Mouse (Mus musculus): ENCODE results near the gene Cdh23. TPM values are rescaled to one million over a fixed set of nuclear protein-coding genes. Genes with fewer than 3 reads are reported as not detected.

Gene Cdh23
- polyA plus RNA-seq, 1 experiment from 2014 or later: 0.72 TPM

DNA sequence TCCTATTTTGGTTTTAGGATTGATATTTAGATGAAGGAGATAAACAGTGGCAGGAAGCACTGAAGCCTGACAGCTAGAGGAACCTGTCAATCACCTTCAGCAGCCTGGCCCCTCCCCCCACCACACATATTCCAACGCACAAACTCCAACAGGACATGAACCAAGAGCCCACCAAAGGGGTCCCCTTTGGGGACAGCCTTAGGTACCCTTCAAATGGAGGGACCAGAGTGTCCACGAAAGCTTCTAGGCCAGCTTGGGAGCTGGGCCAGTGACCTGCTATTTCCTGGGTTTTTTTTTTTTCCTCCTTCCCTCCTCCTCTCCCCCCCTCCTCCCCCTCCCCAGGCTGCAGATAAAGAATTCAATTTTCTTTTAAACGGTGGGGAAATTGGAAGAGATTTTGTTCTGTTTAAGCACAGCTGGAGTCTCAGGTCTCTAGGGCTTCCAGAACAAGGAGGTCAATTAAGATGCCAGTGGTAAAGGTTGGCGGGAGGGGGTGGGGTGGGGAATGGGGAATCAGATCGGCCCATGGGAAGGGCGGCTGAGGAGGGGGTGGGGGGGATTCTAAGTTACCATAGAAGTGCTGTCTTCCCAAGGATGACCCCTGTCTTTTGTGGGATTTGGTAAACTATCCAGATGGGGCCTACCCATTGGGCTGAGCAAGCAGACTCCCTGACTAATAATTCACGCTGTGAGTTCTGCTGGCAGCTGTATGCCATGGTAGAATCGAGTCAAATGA is 239.5 kb downstream of the Cdh23 start:
- no peak overlapping the region for H3K27ac ChIP-seq
- 9% methylated on average over 8 of the region's 8 CpGs for WGBS
- H3K9me3 ChIP-seq: no peaks in the 10 kb centered on the region
- H3K36me3 ChIP-seq: no peaks in the 10 kb centered on the region
- no peak overlapping the region for H3K4me2 ChIP-seq
- 0 out of 2 replicates have a peak, but pooled peaks cover 10% of the 10 kb centered on the region for H3K4me1 ChIP-seq
- ATAC-seq (ENCODE audit: insufficient number of reproducible peaks, insufficient read depth, low FRiP score, low TSS enrichment, low read depth): no peak
- H3K9ac ChIP-seq: no peak overlapping the region
- H3K4me3 ChIP-seq: no peak overlapping the region
- H3K27me3 ChIP-seq: 0 out of 2 replicates have a peak, but pooled peaks cover 3% of the 10 kb centered on the region

DNA sequence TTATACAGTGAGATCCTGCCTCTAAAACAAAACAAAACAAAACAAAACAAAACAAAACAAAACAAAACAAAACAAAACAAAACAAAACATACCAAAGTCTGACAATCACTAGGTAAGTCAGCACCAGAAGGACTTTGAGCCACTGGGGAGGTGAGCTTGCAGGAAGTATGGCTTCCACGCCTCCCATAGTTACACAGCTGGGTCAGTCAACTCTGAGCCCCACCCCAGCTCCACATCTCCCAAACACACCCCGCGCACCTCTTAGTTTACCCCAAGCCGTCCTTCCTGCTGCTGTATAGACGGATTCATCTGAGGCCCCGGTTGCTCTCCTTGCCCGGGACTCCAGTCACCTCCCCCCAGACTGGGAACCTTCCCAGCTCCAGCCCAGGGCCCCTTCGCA is 241.1 kb downstream of the Cdh23 start:
- H3K4me1 ChIP-seq: 0 out of 2 replicates have a peak, but pooled peaks cover 10% of the 10 kb centered on the region
- H3K27me3 ChIP-seq: no peaks in the 10 kb centered on the region
- WGBS: 82% methylated on average over 8 of the region's 8 CpGs
- H3K4me3 ChIP-seq: no peak overlapping the region
- no peaks in the 10 kb centered on the region for H3K36me3 ChIP-seq
- no peak for ATAC-seq (ENCODE audit: insufficient number of reproducible peaks, insufficient read depth, low FRiP score, low TSS enrichment, low read depth)
- no peak overlapping the region for H3K4me2 ChIP-seq
- H3K9ac ChIP-seq: no peak overlapping the region
- H3K27ac ChIP-seq: no peak overlapping the region
- H3K9me3 ChIP-seq: no peaks in the 10 kb centered on the region

DNA sequence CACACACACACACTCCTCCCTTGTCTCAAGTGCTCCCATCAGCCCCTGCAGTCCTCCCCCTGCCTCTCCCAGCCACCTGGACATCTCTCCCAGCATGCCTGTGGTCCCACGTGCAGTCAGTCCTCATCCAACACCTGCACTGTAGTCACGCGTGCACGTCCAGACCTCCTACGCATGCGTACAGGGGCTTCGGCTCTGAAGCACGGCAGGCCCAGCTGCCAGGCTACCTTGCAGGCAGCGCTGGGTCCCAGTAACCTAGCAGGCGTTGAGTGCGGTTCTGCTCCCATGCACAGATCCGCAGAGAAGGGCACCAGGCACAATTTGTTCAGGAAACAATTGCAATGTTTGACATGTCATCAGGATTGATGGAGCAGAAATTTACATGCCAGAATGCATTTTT is 249.1 kb downstream of the Cdh23 start:
- H3K9me3 ChIP-seq: peaks cover 2% of the 10 kb centered on the region; the same call in 1 of the 2 replicates
- no peak overlapping the region for H3K4me3 ChIP-seq
- H3K27ac ChIP-seq: no peak overlapping the region
- WGBS: 88% methylated on average over 12 of the region's 12 CpGs
- no peaks in the 10 kb centered on the region for H3K36me3 ChIP-seq
- no peak for ATAC-seq (ENCODE audit: insufficient number of reproducible peaks, insufficient read depth, low FRiP score, low TSS enrichment, low read depth)
- no peak overlapping the region for H3K4me2 ChIP-seq
- H3K27me3 ChIP-seq: no peaks in the 10 kb centered on the region
- no peaks in the 10 kb centered on the region for H3K4me1 ChIP-seq
- no peak overlapping the region for H3K9ac ChIP-seq

DNA sequence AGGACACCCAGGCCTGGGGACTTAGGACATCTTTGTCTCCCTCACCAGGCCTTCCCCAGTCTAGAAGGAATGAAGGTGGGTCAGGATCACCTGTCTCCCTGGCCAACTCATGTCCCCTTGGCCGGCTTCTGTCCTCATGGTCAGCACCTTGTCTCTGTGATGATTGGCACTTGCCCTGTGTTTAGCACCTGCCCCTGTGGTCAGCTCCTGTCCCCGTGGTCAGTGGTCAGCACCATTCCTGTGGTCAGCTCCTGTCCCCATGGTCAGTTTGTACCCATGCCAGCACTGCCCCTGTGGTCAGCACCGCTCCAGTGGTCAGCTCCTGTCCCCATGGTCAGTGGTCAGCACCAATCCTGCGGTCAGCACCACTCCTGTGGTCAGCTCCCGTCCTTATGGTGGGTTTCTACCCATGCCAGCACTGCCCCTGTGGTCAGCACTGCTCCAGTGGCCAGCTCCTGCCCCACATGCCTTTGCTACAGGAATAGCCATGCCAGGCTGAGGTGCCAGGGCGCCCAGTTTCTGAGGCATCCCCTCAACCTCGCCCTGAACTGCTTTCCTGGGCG is 251.2 kb downstream of the Cdh23 start:
- H3K4me2 ChIP-seq: no peak overlapping the region
- no peak overlapping the region for H3K27ac ChIP-seq
- no peaks in the 10 kb centered on the region for H3K27me3 ChIP-seq
- no peak overlapping the region for H3K4me3 ChIP-seq
- H3K9me3 ChIP-seq: peaks cover 2% of the 10 kb centered on the region; the same call in 1 of the 2 replicates
- WGBS: 62% methylated on average over 8 of the region's 8 CpGs
- no peak overlapping the region for H3K9ac ChIP-seq
- no peaks in the 10 kb centered on the region for H3K4me1 ChIP-seq
- ATAC-seq (ENCODE audit: insufficient number of reproducible peaks, insufficient read depth, low FRiP score, low TSS enrichment, low read depth): no peak
- no peaks in the 10 kb centered on the region for H3K36me3 ChIP-seq

DNA sequence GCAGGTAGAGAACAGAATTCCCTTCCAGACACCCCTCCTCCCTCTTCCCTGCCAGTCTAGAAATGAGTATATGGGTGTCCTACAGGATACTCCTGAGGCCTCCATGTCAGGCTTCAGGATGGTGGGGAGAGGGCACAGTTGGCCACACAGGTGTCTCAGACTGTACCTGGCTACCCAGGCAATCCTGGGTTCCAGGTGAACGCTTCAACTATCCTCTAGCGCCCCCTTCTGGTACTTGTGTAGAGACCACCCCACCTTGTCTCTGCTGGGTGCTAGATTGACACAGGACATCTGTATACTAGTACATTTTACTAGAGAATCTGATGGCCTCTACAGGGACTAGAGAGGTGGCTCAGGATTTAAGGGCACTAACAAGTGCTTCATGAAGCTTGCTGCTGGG is 253.2 kb downstream of the Cdh23 start:
- H3K4me2 ChIP-seq: no peak overlapping the region
- H3K27me3 ChIP-seq: no peaks in the 10 kb centered on the region
- H3K4me1 ChIP-seq: no peaks in the 10 kb centered on the region
- no peak for ATAC-seq (ENCODE audit: insufficient number of reproducible peaks, insufficient read depth, low FRiP score, low TSS enrichment, low read depth)
- H3K9ac ChIP-seq: no peak overlapping the region
- H3K4me3 ChIP-seq: no peak overlapping the region
- H3K27ac ChIP-seq: no peak overlapping the region
- WGBS: 4% methylated on average over 2 of the region's 2 CpGs
- no peaks in the 10 kb centered on the region for H3K36me3 ChIP-seq
- peaks cover 2% of the 10 kb centered on the region; the same call in 1 of the 2 replicates for H3K9me3 ChIP-seq

DNA sequence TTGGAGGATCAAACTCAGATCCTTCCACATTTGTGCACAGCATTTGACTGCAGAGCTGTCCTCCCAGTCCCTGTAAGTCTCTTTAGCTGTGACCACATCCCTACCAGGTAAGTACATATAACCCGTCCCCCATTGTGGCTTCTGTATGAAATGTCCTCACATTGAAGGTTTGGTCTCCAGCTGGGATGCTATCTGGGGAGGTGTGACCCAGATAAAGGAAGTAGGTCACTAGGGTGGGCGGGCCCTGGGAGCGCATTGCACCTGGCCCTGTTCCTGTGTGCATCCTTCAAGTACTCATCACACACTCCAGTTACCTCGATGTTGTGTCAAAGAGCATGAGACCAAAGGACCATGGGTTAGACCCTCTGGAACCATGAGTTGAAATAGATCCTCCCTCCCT is 254.0 kb downstream of the Cdh23 start:
- 85% methylated on average over 4 of the region's 4 CpGs for WGBS
- Histone ChIP-seq H3K4me3 (no peak overlapping the region), H3K27me3 (no peaks in the 10 kb centered on the region), H3K36me3 (no peaks in the 10 kb centered on the region), H3K9ac (no peak overlapping the region), H3K4me2 (no peak overlapping the region), H3K9me3 (peaks cover 2% of the 10 kb centered on the region; the same call in 1 of the 2 replicates), H3K4me1 (no peaks in the 10 kb centered on the region), H3K27ac (no peak overlapping the region)
- no peak for ATAC-seq (ENCODE audit: insufficient number of reproducible peaks, insufficient read depth, low FRiP score, low TSS enrichment, low read depth)

DNA sequence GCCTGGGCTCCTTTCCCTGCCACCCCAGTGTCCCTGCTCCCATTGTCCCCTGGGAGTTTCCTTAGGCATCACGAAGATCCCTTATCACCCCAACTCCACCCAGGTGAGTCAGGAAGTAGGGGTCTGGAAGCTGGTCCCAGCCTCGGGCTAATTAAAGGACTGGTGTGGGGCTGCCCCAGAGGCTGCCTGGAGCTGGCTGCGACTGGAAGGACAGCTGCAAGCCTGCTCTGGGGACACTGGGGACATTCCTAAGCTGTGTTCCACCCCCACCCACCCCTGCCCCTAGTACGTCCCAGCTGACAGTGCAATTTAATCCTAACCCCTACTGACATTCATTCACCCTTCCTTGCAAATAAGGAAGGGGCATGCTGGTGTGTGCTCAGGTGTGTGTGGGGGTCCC is 263.6 kb downstream of the Cdh23 start:
- WGBS: 26% methylated on average over 4 of the region's 4 CpGs
- ATAC-seq (ENCODE audit: insufficient number of reproducible peaks, insufficient read depth, low FRiP score, low TSS enrichment, low read depth): no peak
- no peak overlapping the region for H3K4me2 ChIP-seq

DNA sequence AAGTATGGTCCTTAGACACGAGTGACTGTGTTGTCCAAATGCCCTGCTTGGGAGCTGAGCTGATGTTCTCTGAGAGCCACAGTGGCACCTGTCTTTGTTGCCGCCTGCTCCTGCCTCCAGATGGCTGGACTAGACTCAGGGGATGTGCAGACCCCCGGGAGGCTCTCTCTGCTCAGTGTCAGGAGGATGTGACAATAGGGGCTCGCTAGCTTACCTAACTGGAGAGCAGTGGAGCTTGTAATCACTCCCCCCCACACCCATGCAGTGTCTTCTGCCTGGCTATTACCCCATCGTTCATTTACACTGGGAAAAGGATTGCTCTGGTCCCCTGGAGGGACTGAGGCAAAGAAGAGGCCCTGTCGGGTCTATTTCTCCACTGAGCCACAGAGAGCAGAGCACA is 265.7 kb downstream of the Cdh23 start:
- Histone ChIP-seq H3K4me1 (no peaks in the 10 kb centered on the region), H3K36me3 (no peaks in the 10 kb centered on the region), H3K27ac (no peak overlapping the region), H3K9me3 (peaks cover 5% of the 10 kb centered on the region), H3K9ac (no peak overlapping the region), H3K4me3 (no peak overlapping the region), H3K27me3 (0 out of 2 replicates have a peak, but pooled peaks cover 4% of the 10 kb centered on the region), H3K4me2 (no peak overlapping the region)
- WGBS: 45% methylated on average over 6 of the region's 6 CpGs
- ATAC-seq (ENCODE audit: insufficient number of reproducible peaks, insufficient read depth, low FRiP score, low TSS enrichment, low read depth): no peak

More for the DNA sequence above, 263.6 kb downstream of the Cdh23 start:
- Histone ChIP-seq H3K9ac (no peak overlapping the region), H3K9me3 (no peaks in the 10 kb centered on the region), H3K27ac (no peak overlapping the region), H3K36me3 (no peaks in the 10 kb centered on the region), H3K4me1 (no peaks in the 10 kb centered on the region), H3K27me3 (0 out of 2 replicates have a peak, but pooled peaks cover 7% of the 10 kb centered on the region), H3K4me3 (no peak overlapping the region)

DNA sequence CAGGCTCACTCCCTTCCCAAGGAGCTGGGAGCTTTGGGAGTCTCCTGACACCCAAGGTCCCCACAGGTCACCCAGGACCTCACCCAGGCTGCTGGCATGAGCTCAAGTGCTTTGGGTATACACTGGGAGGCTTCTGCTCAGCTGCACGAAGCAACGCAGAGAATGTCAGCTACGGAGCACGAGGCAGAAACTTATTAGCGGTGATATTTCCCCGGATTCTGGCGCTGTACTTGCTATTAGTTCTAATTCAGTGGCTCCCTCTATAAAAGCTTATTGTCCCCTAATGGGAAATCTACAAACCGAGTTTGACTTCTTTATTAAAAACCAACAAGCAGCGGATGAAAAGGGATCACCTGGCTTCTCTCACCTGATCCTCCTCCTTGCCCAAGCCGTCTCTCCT is 266.3 kb downstream of the Cdh23 start:
- Histone ChIP-seq H3K27me3 (0 out of 2 replicates have a peak, but pooled peaks cover 4% of the 10 kb centered on the region), H3K4me1 (no peaks in the 10 kb centered on the region), H3K9me3 (peaks cover 11% of the 10 kb centered on the region), H3K4me2 (no peak overlapping the region), H3K36me3 (no peaks in the 10 kb centered on the region), H3K27ac (no peak overlapping the region), H3K4me3 (no peak overlapping the region), H3K9ac (no peak overlapping the region)
- WGBS: 73% methylated on average over 10 of the region's 10 CpGs
- ATAC-seq (ENCODE audit: insufficient number of reproducible peaks, insufficient read depth, low FRiP score, low TSS enrichment, low read depth): no peak

DNA sequence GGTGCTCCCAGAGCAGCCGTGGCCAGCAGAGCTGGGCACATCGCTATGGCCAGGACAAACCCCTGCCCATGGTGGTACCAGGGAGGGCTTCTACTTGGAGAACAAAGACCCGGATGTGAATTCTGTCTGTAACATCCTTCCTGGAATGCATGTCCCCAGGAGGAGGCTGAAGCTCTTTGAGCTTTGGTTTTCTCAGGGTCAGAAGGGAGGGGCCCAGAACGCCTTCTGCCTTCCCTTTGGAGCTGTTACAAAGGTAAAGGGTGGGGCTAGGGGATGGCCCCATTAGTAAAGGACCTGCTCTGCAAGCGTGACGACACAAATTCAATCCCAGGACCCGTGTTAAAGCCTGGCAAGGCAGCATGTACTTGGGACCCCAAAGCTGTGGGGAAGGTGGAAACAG is 273.5 kb downstream of the Cdh23 start:
- Histone ChIP-seq H3K9ac (no peak overlapping the region), H3K27ac (no peak overlapping the region)
- WGBS: 67% methylated on average over 7 of the region's 7 CpGs

DNA sequence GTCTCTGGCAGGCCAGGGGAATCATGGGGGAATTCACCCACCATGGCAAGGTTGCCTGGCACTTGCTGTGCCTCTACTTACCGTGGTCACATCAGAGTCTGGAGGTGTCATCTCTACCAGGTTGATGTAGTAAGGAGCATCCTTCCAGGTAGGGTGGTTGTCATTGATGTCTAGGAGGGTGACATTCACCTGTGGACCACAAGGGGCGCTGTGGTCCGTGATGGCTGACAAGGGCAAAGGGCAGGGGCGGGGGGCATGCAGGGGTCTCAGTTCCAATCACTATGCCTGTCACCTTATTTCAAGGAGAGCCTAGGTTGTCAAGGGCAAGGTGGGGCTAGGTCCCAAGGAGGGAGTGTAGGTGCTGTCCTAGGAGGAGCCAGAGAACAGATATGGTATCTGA is 276.7 kb downstream of the Cdh23 start:
- Histone ChIP-seq H3K4me3 (no peak overlapping the region), H3K4me2 (no peak overlapping the region), H3K27me3 (no peaks in the 10 kb centered on the region), H3K4me1 (no peaks in the 10 kb centered on the region), H3K36me3 (no peaks in the 10 kb centered on the region), H3K9me3 (no peaks in the 10 kb centered on the region), H3K9ac (no peak overlapping the region), H3K27ac (no peak overlapping the region)
- no peak for ATAC-seq (ENCODE audit: insufficient number of reproducible peaks, insufficient read depth, low FRiP score, low TSS enrichment, low read depth)
- WGBS: 31% methylated on average over 4 of the region's 4 CpGs

More for the DNA sequence above, 273.5 kb downstream of the Cdh23 start:
- Histone ChIP-seq H3K36me3 (no peaks in the 10 kb centered on the region), H3K4me2 (no peak overlapping the region), H3K9me3 (peaks cover 11% of the 10 kb centered on the region), H3K4me3 (no peak overlapping the region), H3K4me1 (no peaks in the 10 kb centered on the region), H3K27me3 (no peaks in the 10 kb centered on the region)
- no peak for ATAC-seq (ENCODE audit: insufficient number of reproducible peaks, insufficient read depth, low FRiP score, low TSS enrichment, low read depth)

DNA sequence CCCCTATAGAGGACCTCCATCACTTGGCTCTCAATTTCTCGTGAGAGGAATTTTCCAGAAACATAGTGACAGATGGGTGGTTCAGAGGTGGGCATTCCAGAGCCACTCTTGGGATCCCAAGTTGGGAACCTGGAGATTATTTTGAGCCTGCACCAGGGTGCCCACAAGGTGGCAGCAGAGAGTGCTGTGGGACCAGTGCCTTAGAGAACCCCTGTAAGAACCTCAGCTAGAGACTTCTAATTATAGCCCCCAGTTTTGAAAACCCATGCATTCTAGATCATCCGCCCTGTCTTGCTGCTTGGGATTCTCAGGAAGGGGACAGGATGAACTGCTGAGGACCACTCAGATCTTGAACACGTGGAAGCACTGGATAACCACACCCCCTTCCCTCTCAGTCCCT is 278.2 kb downstream of the Cdh23 start:
- Histone ChIP-seq H3K9me3 (no peaks in the 10 kb centered on the region), H3K27ac (no peak overlapping the region), H3K36me3 (no peaks in the 10 kb centered on the region), H3K4me3 (no peak overlapping the region), H3K9ac (no peak overlapping the region), H3K27me3 (no peaks in the 10 kb centered on the region), H3K4me2 (no peak overlapping the region), H3K4me1 (no peaks in the 10 kb centered on the region)
- ATAC-seq (ENCODE audit: insufficient number of reproducible peaks, insufficient read depth, low FRiP score, low TSS enrichment, low read depth): no peak
- 15% methylated on average over 3 of the region's 3 CpGs for WGBS

Measured in embryonic facial prominence, embryonic 13.5 days (tissue).